Mouse (Mus musculus) liver, embryonic 15.5 days (tissue): ENCODE data around the gene Ifi209. TPM values are rescaled to one million over a fixed set of nuclear protein-coding genes. Genes with fewer than 3 reads are reported as not detected.
"Not testable (repeated sequence)": the region's sequence is repeated elsewhere in the genome, so short reads cannot be mapped to it uniquely, and the experiment has no call there.

Experiments used
- ATAC-seq: fragments of 200-750 bp; cut with Nextera tagmentation; 2 replicates; pipeline ENCODE4 v1.8.0; 2017; ENCODE audit warnings: moderate number of reproducible peaks, mild to moderate bottlenecking, moderate library complexity; ENCODE audit not compliant: insufficient read depth
- H3K27ac ChIP-seq: fragments of 300-500 bp; sonication (generic); replicated peaks from 2 replicates; pipeline ENCODE4 v1.5.1; 2015; ENCODE audit warnings: mild to moderate bottlenecking, inconsistent platforms
- H3K27me3 ChIP-seq: fragments of 300-500 bp; sonication (generic); 2 replicates; pipeline ENCODE4 v1.6.1; 2015; ENCODE audit warnings: mild to moderate bottlenecking, inconsistent platforms
- H3K36me3 ChIP-seq: fragments of 300-500 bp; sonication (generic); replicated peaks from 2 replicates; pipeline ENCODE4 v1.6.1; 2015; ENCODE audit warnings: moderate library complexity, mild to moderate bottlenecking, inconsistent platforms
- H3K4me1 ChIP-seq: fragments of 300-500 bp; sonication (generic); replicated peaks from 2 replicates; pipeline ENCODE4 v1.6.1; 2015; ENCODE audit warnings: inconsistent platforms
- H3K4me2 ChIP-seq: fragments of 300-500 bp; sonication (generic); 2 replicates; pipeline ENCODE4 v1.6.1; 2015; ENCODE audit warnings: moderate library complexity, mild to moderate bottlenecking, inconsistent platforms
- H3K4me3 ChIP-seq: fragments of 300-500 bp; sonication (generic); replicated peaks from 2 replicates; pipeline ENCODE4 v1.5.1; 2015; ENCODE audit warnings: mild to moderate bottlenecking, inconsistent platforms
- H3K9ac ChIP-seq: fragments of 300-500 bp; sonication (generic); 2 replicates; pipeline ENCODE4 v1.6.1; 2015; ENCODE audit warnings: moderate library complexity, mild to moderate bottlenecking, inconsistent platforms
- H3K9me3 ChIP-seq: fragments of 300-500 bp; sonication (generic); replicated peaks from 2 replicates; pipeline ENCODE4 v1.6.1; 2016; ENCODE audit warnings: inconsistent platforms
- WGBS: fragments of 180-500 bp; shearing (Covaris S2); methylation state at CpG from one replicate; pipeline ENCODE4 v1.1.7; 2015; ENCODE audit warnings: mixed read lengths; ENCODE audit not compliant: insufficient replicate concordance; 5-methylcytosine and 5-hydroxymethylcytosine counted together
- polyA plus RNA-seq: library from polyadenylated mRNA; unstranded; fragments of >200 nt; fragmentation: Nextera tagmentation; extraction: Ambion mirVana; gene quantifications from 2 replicates; pipeline ENCODE4 v1.2.1, GENCODE M21; 2015

Gene Ifi209
- polyA plus RNA-seq: 0.83 and 0.90 TPM in 2 replicates

GRCm38 (mm10) chr1:173630622-173631021, at the start of gene Ifi209:
Gene Ifi209 (plus strand): TSS chr1:173630917.
- H3K4me2 ChIP-seq, H3K27ac ChIP-seq, H3K36me3 ChIP-seq, H3K9ac ChIP-seq, H3K4me3 ChIP-seq, ATAC-seq, H3K27me3 ChIP-seq, H3K4me1 ChIP-seq, H3K9me3 ChIP-seq: not testable (repeated sequence)
- 14% methylated on average over 2 of the region's 2 CpGs for WGBS

GRCm38 (mm10) chr1:173589698-173590097, 41.0 kb upstream of the Ifi209 start:
- not testable (repeated sequence) for H3K4me2 ChIP-seq, H3K4me1 ChIP-seq, H3K9ac ChIP-seq, H3K36me3 ChIP-seq, ATAC-seq, H3K27ac ChIP-seq, H3K27me3 ChIP-seq, H3K9me3 ChIP-seq, H3K4me3 ChIP-seq
- WGBS: 62% methylated on average over 2 of the region's 2 CpGs

- H3K4me3 ChIP-seq, ATAC-seq, H3K36me3 ChIP-seq, H3K4me1 ChIP-seq, H3K9ac ChIP-seq, H3K9me3 ChIP-seq, H3K27ac ChIP-seq, H3K27me3 ChIP-seq, H3K4me2 ChIP-seq: not testable (repeated sequence)
- WGBS: 45% methylated on average over 3 of the region's 3 CpGs
Measured at GRCm38 (mm10) chr1:173598838-173599494, 31.8 kb upstream of the Ifi209 start, which contains the start of gene Ifi213. Gene Ifi213 (minus strand): TSS chr1:173599274.

GRCm38 (mm10) chr1:173610291-173610690, 20.4 kb upstream of the Ifi209 start:
- not testable (repeated sequence) for H3K4me1 ChIP-seq, H3K9me3 ChIP-seq, H3K4me3 ChIP-seq, H3K36me3 ChIP-seq, H3K9ac ChIP-seq, H3K27ac ChIP-seq, H3K4me2 ChIP-seq, H3K27me3 ChIP-seq, ATAC-seq
- 61% methylated on average over 3 of the region's 3 CpGs for WGBS

- not testable (repeated sequence) for H3K27ac ChIP-seq, H3K4me3 ChIP-seq, H3K4me2 ChIP-seq, ATAC-seq, H3K27me3 ChIP-seq, H3K9ac ChIP-seq, H3K9me3 ChIP-seq, H3K36me3 ChIP-seq, H3K4me1 ChIP-seq
- 52% methylated on average over 2 of the region's 2 CpGs for WGBS
Measured at GRCm38 (mm10) chr1:173622216-173622615, 8.5 kb upstream of the Ifi209 start.

- no peak for ATAC-seq
- H3K36me3 ChIP-seq: no peaks in the 10 kb centered on the region
- H3K4me3 ChIP-seq: no peak overlapping the region
Measured at GRCm38 (mm10) chr1:173624052-173624451, 6.7 kb upstream of the Ifi209 start.

GRCm38 (mm10) chr1:173626686-173627085, 4.0 kb upstream of the Ifi209 start:
- H3K36me3 ChIP-seq: no peaks in the 10 kb centered on the region
- H3K4me3 ChIP-seq: no peak overlapping the region
- ATAC-seq: no peak
- no peak overlapping the region for H3K9ac ChIP-seq
- H3K4me2 ChIP-seq: no peak overlapping the region
- H3K27me3 ChIP-seq: no peaks in the 10 kb centered on the region
- H3K27ac ChIP-seq: no peak overlapping the region
- H3K9me3 ChIP-seq: no peaks in the 10 kb centered on the region
- H3K4me1 ChIP-seq: no peaks in the 10 kb centered on the region
- 23% methylated on average over 2 of the region's 2 CpGs for WGBS

More at GRCm38 (mm10) chr1:173624052-173624451, 6.7 kb upstream of the Ifi209 start:
- Histone ChIP-seq H3K27ac (no peak overlapping the region), H3K27me3 (no peaks in the 10 kb centered on the region), H3K4me2 (no peak overlapping the region), H3K9me3 (no peaks in the 10 kb centered on the region), H3K4me1 (no peaks in the 10 kb centered on the region), H3K9ac (no peak overlapping the region)
- 58% methylated on average over 2 of the region's 2 CpGs for WGBS

- H3K9ac ChIP-seq: no peak overlapping the region
- 56% methylated on average over 5 of the region's 5 CpGs for WGBS
- H3K4me3 ChIP-seq: no peak overlapping the region
Measured at GRCm38 (mm10) chr1:173633969-173634645, 3.4 kb downstream of the Ifi209 start.

GRCm38 (mm10) chr1:173645393-173645792, 14.7 kb downstream of the Ifi209 start:
- no peaks in the 10 kb centered on the region for H3K36me3 ChIP-seq
- 54% methylated on average over 2 of the region's 2 CpGs for WGBS
- no peaks in the 10 kb centered on the region for H3K9me3 ChIP-seq
- no peak overlapping the region for H3K4me3 ChIP-seq
- H3K27ac ChIP-seq: no peak overlapping the region
- no peak overlapping the region for H3K4me2 ChIP-seq
- no peak for ATAC-seq
- no peaks in the 10 kb centered on the region for H3K4me1 ChIP-seq
- no peak overlapping the region for H3K9ac ChIP-seq
- no peaks in the 10 kb centered on the region for H3K27me3 ChIP-seq

More at GRCm38 (mm10) chr1:173633969-173634645, 3.4 kb downstream of the Ifi209 start:
- ATAC-seq: no peak
- no peaks in the 10 kb centered on the region for H3K9me3 ChIP-seq
- no peaks in the 10 kb centered on the region for H3K36me3 ChIP-seq
- H3K4me2 ChIP-seq: no peak overlapping the region
- no peaks in the 10 kb centered on the region for H3K4me1 ChIP-seq
- no peaks in the 10 kb centered on the region for H3K27me3 ChIP-seq
- H3K27ac ChIP-seq: no peak overlapping the region

GRCm38 (mm10) chr1:173657973-173658372, 27.3 kb downstream of the Ifi209 start:
- 54% methylated on average over 4 of the region's 4 CpGs for WGBS
- Histone ChIP-seq H3K4me2 (no peak overlapping the region), H3K4me3 (no peak overlapping the region), H3K27me3 (no peaks in the 10 kb centered on the region), H3K27ac (no peak overlapping the region), H3K36me3 (no peaks in the 10 kb centered on the region), H3K9ac (no peak overlapping the region), H3K4me1 (no peaks in the 10 kb centered on the region), H3K9me3 (no peaks in the 10 kb centered on the region)
- no peak for ATAC-seq

- H3K4me1 ChIP-seq, ATAC-seq, H3K9ac ChIP-seq, H3K4me3 ChIP-seq, H3K27me3 ChIP-seq, H3K9me3 ChIP-seq, H3K27ac ChIP-seq, H3K36me3 ChIP-seq, H3K4me2 ChIP-seq: not testable (repeated sequence)
- 22% methylated on average over 3 of the region's 3 CpGs for WGBS
Measured at GRCm38 (mm10) chr1:173673458-173674097, 42.9 kb downstream of the Ifi209 start, which contains the start of gene Ifi208. Gene Ifi208 (plus strand): TSS chr1:173673675.
